Mouse (Mus musculus): ENCODE data around the gene Arl5c.

GRCm38 (mm10) chr11:97942420-97943111 lies 53.4 kb downstream of the Arl5c start:
- TF ChIP-seq CTCF (IDR thresholded peaks at IDR 0.05; ENCODE audit: borderline replicate concordance, insufficient read depth, low read depth, low read length): no peak
- TF ChIP-seq POLR2A (IDR thresholded peaks at IDR 0.05; ENCODE audit: borderline replicate concordance, insufficient read depth, low read length): no peak

Measured in cerebellum, adult 2 months (tissue).